Mouse (Mus musculus) C2C12 (cell line): ENCODE measurements around the gene Zfhx3.

Experiments
- CTCF ChIP-seq: IDR thresholded peaks from one replicate; pipeline ENCODE4 v1.5.1; 2011; ENCODE audit not compliant: control insufficient read depth, insufficient read depth, insufficient read length
- MAX ChIP-seq: IDR thresholded peaks from one replicate; pipeline ENCODE4 v1.6.1; 2011; ENCODE audit warnings: mild to moderate bottlenecking, control low read depth
- MYOD1 ChIP-seq: IDR thresholded peaks from one replicate; pipeline ENCODE4 v1.6.1; 2011; ENCODE audit warnings: low read depth; ENCODE audit not compliant: control insufficient read depth, insufficient read length
- USF1 ChIP-seq: IDR thresholded peaks from one replicate; pipeline ENCODE4 v1.6.1; 2011; ENCODE audit warnings: low read depth, mild to moderate bottlenecking, control low read depth, moderate library complexity

DNA sequence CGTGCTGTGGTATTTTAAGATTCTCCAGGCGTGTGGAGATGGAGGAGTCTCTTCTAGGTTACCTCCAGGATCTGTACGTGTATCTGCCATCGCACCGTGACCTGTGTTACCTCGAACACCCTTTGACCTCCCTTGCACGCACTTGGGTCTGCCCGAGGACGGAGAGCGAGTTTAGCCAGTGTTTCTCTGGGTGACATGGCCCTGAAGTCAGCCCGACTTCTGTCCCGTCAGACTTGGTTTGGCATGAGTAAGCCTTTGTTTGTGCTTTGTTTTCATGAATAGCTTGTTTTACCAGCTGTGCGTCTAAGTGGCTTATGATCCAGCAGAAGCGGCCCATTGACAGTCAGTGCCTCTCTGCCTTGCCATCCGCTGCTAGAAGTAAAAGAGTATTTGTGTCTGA is 961.1 kb downstream of the Zfhx3 start:
- no peak for TF ChIP-seq CTCF
- TF ChIP-seq MYOD1, result no peak
- no peak for TF ChIP-seq USF1
- no peak for TF ChIP-seq MAX
